Mouse (Mus musculus): ENCODE measurements at regions not wholly inside any gene's neighbourhood (a gene's known extent, or its start where the extent isn't known, plus 50 kb on each side); places are given as distances from the start of the nearest gene placed in this dataset.
A peak's percentile ranks its signal among the peaks of the same experiment; 100 is the strongest.

DNA sequence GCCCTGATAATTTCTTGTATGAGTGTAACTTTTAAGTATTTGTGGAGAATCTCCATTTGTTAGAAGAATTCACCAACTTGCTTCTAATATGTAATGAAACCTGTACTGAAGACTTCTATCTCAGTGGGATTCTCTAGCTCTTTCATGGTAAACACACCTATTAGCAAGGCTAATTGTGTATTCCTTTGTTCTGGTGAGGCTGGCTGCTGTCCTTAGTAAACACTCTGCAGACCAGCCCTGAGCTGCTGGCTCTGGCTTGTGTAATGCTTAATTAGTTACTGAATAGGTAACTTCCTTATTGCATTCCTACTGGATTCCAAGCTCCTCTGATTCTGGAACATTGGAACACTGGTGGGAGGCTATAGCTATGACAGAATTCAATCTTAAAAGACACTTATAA, 1342.2 kb downstream of the Trim52 start:
- peak; percentile 22 for DNase-seq

All from kidney, adult 11 months (tissue).